Mouse (Mus musculus) cortical plate, adult 2 months (tissue): ENCODE data around the gene Pfkfb4. TPM values are rescaled to one million over a fixed set of nuclear protein-coding genes. Genes with fewer than 3 reads are reported as not detected.

Experiments used
- H3K27ac ChIP-seq: fragments of 200-500 bp; 2 replicates; pipeline ENCODE4 v1.5.1; 2012; ENCODE audit warnings: low read length, control low read depth, inconsistent platforms; ENCODE audit not compliant: insufficient read depth
- H3K4me1 ChIP-seq: fragments of 200-500 bp; 2 replicates; pipeline ENCODE4 v1.6.1; 2011; ENCODE audit warnings: low read length; ENCODE audit not compliant: control insufficient read depth, insufficient read depth
- H3K4me3 ChIP-seq: fragments of 200-500 bp; 2 replicates; pipeline ENCODE4 v1.5.1; 2011; ENCODE audit warnings: mild to moderate bottlenecking, low read length, control low read depth; ENCODE audit not compliant: insufficient read depth
- CTCF ChIP-seq: fragments of 200-500 bp; IDR thresholded peaks from 2 replicates; pipeline ENCODE4 v1.5.1; 2011; ENCODE audit warnings: mild to moderate bottlenecking, control low read depth, low read length; ENCODE audit not compliant: insufficient read depth; ENCODE audit errors: extremely low read depth
- POLR2A ChIP-seq: fragments of 200-500 bp; IDR thresholded peaks from 2 replicates; pipeline ENCODE4 v1.6.1; 2011; ENCODE audit warnings: mild to moderate bottlenecking, low read length, control low read depth; ENCODE audit not compliant: insufficient read depth; ENCODE audit errors: extremely low read depth
- polyA plus RNA-seq: library from polyadenylated mRNA; depleted of rRNA; stranded (reverse); fragments of >200 nt; gene quantifications from 2 replicates; pipeline ENCODE4 v1.2.3, GENCODE M21; 2012; rRNA removed

The Pfkfb4 gene
- polyA plus RNA-seq, 1 experiment = 20.8 TPM

DNA sequence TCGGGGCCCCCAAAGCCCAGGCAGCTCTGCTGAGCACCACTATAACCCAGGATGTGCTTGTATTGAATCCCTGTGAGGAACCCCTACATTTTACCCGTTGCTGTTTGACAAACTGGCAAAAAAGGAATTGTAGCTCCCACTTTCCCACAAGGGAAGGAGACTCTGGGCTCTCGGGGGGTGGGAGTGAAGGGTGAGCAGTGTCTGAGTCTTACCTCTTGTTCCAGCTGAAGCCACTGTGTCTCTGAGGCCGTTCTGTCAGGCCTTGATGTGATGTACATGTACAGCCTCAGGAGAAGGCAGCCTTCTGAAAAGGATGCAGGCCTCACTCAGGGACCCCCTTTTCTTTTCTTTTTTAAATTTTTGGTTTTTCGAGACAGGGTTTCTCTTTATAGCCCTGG, 69.3 kb downstream of the Pfkfb4 start:
- no peak for TF ChIP-seq POLR2A
- TF ChIP-seq CTCF = no peak
- no peak overlapping the region for H3K4me3 ChIP-seq
- peaks cover 3% of the 10 kb centered on the region; the same call in 1 of the 2 replicates for H3K4me1 ChIP-seq
- no peak overlapping the region for H3K27ac ChIP-seq

DNA sequence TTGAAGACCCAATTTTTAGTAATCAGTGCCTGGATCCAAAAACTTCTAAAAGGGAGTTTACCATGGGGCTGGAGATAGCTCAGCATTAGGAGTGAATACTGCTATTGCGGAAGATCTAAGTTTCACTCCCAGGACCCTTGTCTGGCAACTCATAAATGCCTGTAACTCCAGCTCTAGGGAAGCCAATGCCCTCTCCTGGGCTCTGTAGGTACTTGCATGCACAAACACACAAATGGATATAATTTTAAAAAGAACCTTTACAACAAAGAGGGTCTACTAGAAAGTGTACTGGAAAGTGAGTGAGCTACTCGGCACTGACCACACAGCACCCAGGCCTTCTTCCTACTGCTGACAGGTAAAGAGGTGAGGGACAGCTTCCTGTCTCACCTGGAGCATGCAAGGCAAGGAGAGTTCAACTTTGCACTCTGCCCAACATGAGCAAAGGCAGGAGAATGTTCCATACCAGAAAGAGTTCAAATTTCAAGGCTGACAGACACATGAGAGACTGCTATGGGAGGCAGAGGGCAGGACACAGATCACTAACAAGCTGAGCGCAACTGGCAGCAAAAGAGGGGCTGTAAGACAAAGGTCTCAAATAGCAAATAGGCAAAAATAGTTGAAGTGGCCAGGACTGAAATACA, 76.6 kb downstream of the Pfkfb4 start:
- no peak for TF ChIP-seq POLR2A
- H3K4me1 ChIP-seq = peaks cover 1% of the 10 kb centered on the region; the same call in 1 of the 2 replicates
- no peak overlapping the region for H3K27ac ChIP-seq
- no peak overlapping the region for H3K4me3 ChIP-seq

DNA sequence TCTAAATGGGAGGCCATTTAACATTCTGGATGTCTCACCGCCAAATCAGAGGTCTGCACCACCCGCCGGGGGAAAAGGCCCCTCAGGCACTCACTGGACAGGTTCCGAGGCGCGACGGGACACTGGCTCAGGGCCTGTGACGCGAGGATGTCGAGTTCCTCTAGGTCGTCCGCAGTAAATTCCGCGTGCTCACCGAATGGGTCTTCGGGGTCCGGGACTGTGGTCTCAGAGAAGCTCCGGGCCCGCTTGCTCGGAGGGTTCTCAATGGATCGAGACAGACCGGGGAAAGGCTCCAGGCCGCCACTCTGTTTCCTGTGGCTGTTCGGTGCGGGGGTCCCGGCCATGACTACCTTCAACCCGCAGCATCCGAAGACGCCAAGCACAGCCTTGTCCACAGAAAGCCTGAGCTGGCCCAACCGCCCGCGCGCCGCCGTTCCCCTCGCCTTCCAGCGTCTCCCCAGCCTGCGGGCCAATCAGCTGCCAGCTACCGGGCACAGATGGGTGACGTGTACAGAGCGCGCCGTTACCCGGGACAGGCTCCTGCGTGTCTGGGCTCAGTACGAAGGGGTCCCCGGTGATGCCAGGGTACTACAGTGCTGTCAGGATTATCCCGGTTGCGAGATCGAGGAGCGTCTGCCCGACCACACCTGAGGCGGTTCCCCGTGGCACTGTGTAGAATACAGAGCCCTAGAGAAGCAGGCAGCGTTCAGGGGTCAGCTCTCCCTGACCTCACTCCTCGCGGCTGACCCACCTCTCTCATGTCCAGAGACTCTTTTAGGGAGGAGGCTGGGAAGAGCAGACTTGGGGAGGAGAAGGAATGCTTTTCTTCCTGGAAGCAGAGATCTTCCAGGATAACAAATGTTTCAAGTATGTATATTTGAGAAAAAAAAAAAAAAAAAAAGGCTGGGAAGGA, 82.3 kb downstream of the Pfkfb4 start, which contains the start of gene Atrip:
Gene Atrip (minus strand): TSS at position 464 of the 913 bp plus-strand sequence.
- TF ChIP-seq CTCF = no peak
- TF ChIP-seq POLR2A = peak; percentile 87
- Histone ChIP-seq H3K27ac (peak within 1 kb of the TSS; percentile 78), H3K4me3 (peak within 1 kb of the TSS; percentile 95), H3K4me1 (peaks cover 6% of the 10 kb centered on the region; the same call in 1 of the 2 replicates)

DNA sequence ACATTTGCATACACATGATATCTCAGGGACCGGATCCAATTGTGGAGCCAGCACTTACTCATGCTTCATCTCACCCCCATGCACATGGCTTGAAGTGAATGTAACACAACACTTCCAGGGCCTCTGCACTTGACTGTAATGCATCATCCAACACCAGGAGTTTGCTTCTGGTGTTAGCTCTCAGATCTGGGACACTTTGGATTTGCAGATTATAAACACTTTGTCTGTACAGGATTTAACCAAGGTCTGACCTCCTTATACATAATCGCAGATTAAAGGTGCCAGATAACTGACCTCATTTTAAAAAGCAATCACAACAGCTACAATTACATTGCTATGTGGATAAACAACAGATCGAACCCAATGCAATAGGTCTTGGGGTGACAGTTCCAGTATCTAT, 88.9 kb downstream of the Pfkfb4 start:
- H3K4me3 ChIP-seq = no peak overlapping the region
- H3K4me1 ChIP-seq = peaks cover 3% of the 10 kb centered on the region; the same call in 1 of the 2 replicates
- TF ChIP-seq POLR2A = no peak
- no peak for TF ChIP-seq CTCF
- no peak overlapping the region for H3K27ac ChIP-seq

DNA sequence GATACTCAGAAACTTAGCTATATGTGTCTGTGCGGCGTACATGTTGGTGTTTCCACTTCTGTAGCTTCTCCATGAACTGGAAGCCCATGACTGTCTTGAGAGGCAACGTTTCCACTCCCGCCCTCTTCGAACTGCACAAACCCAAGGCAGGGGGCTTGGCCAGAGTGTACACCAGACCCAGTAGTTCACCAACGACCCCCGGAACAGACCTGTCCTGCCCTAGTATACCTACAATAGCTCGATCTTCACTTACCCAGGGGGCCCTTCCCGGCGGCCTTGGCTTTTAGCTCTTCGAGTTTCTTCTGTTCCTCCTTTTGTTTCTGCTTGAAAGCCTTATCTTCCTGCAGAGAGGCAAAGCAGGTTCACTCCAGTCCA, 90.2 kb downstream of the Pfkfb4 start:
- H3K4me3 ChIP-seq = peak overlapping the region; percentile 48
- no peak overlapping the region for H3K27ac ChIP-seq
- peaks cover 3% of the 10 kb centered on the region; the same call in 1 of the 2 replicates for H3K4me1 ChIP-seq
- no peak for TF ChIP-seq CTCF
- TF ChIP-seq POLR2A = no peak

Other genes starting within 250 kb of the Pfkfb4 start
- 145 and 162 TPM in 2 replicates for gene Ip6k2, start 208.0 kb upstream of the Pfkfb4 start, polyA plus RNA-seq
- 65.0 and 66.8 TPM in 2 replicates for gene Nckipsd, start 183.4 kb upstream of the Pfkfb4 start, polyA plus RNA-seq
- 74.3 and 75.8 TPM in 2 replicates for gene Celsr3, start 165.5 kb upstream of the Pfkfb4 start, polyA plus RNA-seq
- gene Slc26a6, start 138.5 kb upstream of the Pfkfb4 start, polyA plus RNA-seq = 15.9 and 20.8 TPM in 2 replicates
- gene Tmem89, start 77.2 kb upstream of the Pfkfb4 start, polyA plus RNA-seq = 0.40 and 0.42 TPM in 2 replicates
- gene Uqcrc1, start 55.1 kb upstream of the Pfkfb4 start, polyA plus RNA-seq = 488 and 492 TPM in 2 replicates
- gene Col7a1, start 38.2 kb upstream of the Pfkfb4 start, polyA plus RNA-seq = 4.1 and 4.7 TPM in 2 replicates
- 0.25 and 0.35 TPM in 2 replicates for gene Ucn2, start 5.8 kb upstream of the Pfkfb4 start, polyA plus RNA-seq
- 123 and 125 TPM in 2 replicates for gene Shisa5, start 46.8 kb downstream of the Pfkfb4 start, polyA plus RNA-seq
- 32.4 and 34.2 TPM in 2 replicates for gene Trex1, start 68.0 kb downstream of the Pfkfb4 start, polyA plus RNA-seq
- gene Atrip, start 82.3 kb downstream of the Pfkfb4 start, polyA plus RNA-seq = 36.4 and 37.1 TPM in 2 replicates
- gene Ccdc51, start 90.7 kb downstream of the Pfkfb4 start, polyA plus RNA-seq = 6.2 and 6.3 TPM in 2 replicates
- 206 and 214 TPM in 2 replicates for gene Tma7, start 90.8 kb downstream of the Pfkfb4 start, polyA plus RNA-seq
- gene Plxnb1, start 103.6 kb downstream of the Pfkfb4 start, polyA plus RNA-seq = 30.1 and 30.2 TPM in 2 replicates
- gene Fbxw21, start 170.3 kb downstream of the Pfkfb4 start, polyA plus RNA-seq = not detected in 2 replicates
- not detected in 2 replicates for gene Fbxw13, start 204.2 kb downstream of the Pfkfb4 start, polyA plus RNA-seq
- not detected in 2 replicates for gene Fbxw20, start 243.0 kb downstream of the Pfkfb4 start, polyA plus RNA-seq